Mouse (Mus musculus) layer of hippocampus, adult 8-10 months (tissue): ENCODE results near the gene B4galt4. TPM values are rescaled to one million over a fixed set of nuclear protein-coding genes. Genes with fewer than 3 reads are reported as not detected.
A peak's percentile ranks its signal among the peaks of the same experiment; 100 is the strongest.

Source experiments
- DNase-seq, 2 experiments: peaks; one replicate each; pipeline ENCODE4 v3.0.0; 2022; ENCODE audit warnings: low spot score in 2 of 2
- total RNA-seq, 4 experiments: library from RNA; stranded (reverse); gene quantifications; 2 replicates each; pipeline ENCODE4 v1.2.4; 2022

B4galt4 gene
- total RNA-seq, 4 experiments from 2014 or later, result 31.4 to 39.8 (median 34.5) TPM

DNA sequence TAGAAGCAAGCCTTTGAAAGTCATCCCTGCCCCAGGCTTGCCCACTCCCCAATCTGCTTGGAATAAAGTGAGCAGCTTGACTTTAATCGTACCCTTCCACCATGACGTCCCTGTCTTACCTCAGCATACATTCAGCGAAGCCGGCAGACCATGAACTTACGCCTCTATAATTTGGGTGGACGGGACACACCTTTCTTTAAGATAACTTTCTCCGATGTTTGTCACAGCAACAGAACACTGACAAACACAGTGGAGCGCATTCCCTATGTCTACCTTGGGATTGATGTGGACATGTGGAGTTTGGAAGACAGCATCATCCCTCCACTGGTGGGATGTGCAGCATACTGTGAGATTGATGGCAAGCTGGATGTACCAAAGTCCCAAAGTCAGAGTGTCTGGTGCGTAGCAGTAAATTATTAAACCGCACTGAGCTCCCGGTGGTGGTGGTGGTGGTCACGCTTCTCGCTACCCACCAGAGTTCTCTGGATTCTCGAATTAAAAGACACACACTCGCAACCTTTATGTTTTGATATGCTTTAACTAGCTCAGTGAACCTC lies 13.4 kb upstream of the B4galt4 start:
- no peak for DNase-seq

DNA sequence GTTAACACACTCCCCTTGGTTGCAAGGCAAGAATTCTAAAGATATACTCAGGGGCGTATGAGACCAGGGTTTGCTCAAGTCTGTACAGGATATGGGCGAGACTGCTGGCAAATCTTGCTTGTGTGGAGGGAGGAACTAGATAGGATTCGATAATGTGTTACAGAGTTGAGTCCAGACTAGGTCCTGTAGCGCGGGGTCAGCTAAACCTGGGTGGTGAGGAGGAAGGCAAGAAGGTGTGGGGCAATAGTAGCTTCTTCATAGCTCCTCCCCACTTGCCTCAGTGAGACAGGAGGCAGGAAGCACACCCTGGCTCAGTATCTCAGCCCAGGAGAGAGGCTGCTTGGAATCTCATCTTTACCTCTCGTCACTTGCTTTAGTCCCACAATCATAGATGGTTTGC lies 12.9 kb upstream of the B4galt4 start:
- no peak for DNase-seq

DNA sequence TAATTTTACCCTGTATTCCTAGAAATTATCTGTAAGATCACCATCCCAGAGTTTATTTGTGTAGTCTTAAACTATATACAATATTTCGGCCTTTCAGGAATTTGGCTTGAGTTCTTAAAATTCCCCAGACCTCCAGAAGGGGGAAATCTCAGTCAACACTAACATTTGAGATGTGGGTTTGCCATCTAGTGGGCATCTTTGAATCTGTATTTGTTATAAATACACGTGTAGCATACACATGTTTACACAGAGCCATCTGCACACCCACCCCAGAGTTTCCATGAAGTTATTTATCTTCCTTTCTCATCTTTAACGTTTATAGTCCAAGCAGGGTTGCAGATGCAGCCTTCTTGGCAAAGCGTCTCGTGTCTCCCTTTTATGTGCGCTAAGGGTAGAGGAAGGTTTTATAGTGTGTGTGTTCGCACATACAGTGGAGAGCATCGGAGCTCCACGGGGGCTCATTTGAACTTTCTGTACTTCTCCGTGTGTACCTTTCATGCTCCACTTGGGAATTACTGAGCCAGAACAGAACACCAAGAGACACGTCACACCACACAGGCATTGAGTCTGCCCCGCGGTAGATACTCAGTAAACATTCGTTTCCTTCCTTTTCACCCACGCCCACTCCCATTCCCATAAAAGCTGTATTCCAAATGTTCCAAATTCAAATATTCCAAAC lies 12.3 kb upstream of the B4galt4 start:
- DNase-seq, result no peak

DNA sequence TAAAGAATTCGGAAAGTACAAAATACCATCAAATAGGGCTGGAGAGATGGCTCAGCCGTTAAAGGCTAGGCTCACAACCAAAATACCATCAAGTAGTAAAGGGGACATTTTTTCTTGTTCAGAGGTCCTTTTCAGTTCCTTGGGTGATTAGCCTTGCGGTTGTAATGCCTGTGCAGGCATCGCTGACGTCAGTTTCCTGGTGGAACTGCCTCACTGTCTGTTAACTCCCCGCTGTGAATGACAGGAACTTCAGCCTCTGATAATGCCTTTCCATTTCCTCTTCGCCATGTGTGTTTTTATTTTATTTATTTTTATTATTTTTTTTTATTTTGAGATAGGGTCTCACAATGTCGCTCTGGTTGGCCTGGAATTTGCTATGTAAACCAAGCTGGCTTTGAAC lies 11.1 kb upstream of the B4galt4 start:
- DNase-seq, result no peak

DNA sequence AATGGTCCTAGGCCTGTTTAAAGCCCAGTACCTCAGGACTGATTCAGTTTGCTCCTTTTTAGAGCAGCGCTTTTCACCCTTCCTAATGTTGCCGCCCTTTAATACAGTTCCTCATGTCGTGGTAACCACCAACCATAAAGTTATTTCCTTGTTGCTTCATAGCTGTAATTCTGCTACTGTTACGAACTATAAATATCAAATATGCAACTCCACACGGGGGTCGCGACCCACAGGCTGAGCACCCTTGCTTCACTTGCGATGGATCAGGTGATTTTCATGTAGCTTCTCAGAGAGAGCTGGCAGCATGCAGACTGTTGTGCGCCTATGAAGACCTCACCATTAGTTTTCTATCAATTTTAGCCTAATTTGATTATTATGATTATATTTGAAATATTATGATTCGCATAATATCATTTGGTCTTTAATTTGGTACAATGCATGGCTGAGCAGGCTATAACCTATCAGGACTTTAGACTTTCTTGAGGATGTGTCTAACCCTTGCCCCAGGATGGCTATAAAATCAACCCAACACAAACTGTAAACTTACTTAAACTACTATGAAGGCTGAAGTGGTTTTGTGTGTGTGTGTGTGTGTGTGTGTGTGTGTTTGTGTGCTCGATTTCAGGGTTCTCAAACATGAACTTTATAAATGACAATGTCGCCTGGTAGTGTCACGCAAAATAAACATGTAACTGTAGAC lies 710 bp upstream of the B4galt4 start:
- DNase-seq, result no peak

DNA sequence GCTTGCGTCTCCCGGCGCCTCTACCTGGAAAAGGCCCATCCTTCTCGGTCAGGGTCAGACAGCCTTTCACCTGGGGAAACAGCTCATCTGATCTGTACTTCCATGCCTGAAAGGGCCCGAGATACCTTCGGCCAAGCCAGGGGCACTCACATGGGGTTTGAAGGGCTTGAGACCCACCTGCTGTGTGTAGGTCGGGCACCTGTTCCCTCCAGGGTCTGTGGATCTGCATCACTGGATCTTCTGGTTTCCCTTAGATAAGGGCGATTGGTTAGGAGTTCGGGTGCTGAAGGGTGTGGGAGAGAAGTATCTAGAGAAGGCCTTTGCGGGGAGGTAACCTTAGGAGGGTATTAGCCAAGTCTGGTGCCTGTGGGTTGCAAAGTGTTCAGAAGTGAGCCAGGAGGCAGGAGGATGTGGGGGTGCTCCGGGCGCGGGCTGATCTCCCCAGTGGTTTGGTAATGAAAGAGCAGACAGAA lies 631 bp downstream of the B4galt4 start:
- no peak for DNase-seq

DNA sequence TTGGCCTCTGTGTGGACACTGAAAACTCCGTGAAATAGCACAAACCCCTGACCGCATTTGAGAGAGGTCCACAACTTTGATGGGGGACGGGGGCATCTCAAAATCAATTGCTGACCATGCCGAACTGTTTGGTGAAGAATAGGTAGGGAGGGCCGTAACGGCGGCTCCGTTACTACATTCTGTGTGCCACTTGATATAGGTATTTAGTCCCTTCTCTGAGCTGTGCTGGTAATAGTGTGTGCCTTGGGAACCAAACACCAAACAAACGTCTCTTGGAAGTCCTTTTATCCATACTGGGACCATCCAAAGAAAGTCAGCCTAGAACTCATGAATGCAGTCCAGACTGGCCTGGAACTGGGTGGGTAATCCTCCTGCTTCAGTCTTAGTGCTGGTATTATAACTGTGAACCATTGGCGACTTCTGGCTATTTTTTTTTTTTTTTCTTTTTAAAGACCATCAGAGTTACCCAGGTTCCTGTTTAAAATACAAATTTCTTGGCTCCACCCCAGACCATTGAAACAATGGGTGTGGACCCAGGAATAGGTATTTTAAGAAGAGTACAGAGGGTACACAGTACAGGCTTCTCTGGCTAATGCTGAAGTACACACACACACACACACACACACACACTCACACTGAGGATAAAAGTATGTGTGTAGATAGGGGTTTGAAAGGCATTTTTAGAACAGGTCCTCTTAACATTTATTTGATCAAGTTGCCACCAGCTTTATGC lies 2.0 kb downstream of the B4galt4 start:
- no peak for DNase-seq

DNA sequence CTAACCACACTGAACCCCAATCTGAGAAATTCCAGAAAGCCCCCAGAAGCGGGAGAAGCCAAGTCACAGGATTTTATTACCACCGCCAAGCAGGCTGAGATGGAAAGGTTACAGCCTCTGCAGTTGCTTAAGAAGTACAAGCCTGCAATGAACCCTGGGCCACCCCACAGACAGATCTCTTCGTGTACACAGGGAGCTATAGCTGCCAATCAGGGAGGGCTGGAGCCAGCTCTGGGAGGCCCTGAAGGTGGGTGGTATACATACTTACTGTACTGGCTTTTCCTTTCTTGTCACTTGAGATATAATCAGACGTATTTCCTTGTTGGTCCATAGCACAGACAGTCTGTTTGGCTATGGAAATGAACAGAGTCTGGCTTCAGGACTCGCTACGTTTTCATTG lies 8.7 kb downstream of the B4galt4 start:
- no peak for DNase-seq

DNA sequence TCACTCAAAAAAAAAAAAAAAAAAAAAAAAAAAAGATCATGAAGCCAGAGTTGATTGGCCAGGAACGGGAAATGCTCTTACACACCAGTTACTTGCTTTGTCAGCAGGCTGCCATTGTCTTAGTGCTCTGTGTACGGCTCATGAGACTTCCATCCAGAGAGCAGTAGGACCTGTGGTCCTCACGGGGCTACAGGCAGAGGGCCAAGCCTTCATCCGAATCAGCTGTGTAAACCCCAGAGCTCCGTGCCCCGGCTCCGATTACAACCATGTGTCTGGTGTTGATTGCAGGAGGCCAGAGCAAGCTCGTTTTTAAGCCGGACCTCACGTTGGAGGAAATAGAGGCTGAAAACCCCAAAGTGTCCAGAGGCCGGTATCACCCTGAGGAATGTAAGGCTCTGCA lies 11.6 kb downstream of the B4galt4 start:
- DNase-seq, result no peak

DNA sequence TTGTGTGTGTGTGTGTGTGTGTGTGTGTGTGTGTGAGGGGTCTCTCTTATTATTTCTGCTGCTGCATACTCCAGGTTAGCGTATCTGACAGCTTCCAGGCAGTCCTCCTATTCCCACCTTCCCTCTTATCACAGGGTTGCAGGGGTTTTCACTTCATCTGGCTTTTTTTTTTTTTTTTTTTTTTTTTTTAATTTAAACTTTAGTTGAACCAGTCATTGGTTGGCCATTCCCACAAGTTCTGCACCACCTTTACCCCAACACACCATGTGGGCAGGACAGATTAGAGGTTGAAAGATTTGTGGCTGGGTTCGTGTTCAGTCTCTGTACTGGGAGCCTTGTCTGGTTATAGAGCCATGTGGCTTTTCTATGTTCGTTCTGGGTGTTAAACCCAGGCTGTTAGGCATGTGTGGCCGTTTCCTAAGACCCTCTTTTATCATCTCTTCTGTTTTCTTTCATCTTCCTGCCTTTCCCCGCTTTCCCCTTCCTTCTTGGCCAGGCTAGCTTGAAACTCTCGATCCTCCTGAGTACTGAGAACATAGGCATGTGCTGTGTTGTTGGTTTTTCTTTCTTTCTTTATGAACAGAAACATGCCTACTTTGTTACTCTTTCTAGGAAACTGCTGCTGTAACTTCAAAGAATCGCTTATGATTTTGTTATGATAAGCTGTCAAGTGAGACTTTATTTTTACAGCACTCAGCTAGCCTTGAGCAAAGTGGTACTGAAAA lies 13.6 kb downstream of the B4galt4 start:
- no peak for DNase-seq

DNA sequence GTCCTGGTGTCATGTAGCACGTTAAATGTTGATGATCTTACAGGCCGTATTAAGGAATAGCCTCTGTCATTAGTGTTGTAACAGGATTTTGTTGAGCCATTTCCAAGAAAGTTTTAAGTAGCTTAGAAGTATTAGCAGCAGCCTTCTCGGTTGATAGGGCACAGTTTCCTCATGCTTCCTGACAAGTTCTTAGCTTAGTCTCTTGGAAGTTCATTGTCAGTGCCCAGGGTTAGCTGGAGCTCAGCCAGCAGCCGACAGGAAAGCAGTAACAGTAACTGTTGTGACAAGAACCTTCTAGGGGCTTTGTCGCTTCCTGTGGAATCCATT lies 14.1 kb downstream of the B4galt4 start:
- no peak for DNase-seq

DNA sequence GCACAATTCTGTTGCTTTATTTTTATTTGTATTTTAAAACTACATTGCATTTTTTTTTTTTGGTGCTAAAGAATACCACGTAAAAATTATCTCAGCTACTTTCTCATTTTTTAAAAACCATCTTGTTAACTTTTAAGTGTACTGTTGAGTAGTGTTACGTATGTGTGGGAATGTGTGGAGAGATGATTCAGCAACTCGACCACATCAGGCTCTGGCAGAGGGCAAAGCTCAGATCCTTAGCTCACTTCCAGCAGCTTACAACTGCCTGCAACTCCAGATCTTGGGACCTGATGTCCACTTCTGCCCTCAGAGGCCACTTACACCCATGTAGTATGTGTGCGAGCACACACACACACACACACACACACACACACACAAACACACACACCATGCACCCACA lies 14.5 kb downstream of the B4galt4 start:
- no peak for DNase-seq

DNA sequence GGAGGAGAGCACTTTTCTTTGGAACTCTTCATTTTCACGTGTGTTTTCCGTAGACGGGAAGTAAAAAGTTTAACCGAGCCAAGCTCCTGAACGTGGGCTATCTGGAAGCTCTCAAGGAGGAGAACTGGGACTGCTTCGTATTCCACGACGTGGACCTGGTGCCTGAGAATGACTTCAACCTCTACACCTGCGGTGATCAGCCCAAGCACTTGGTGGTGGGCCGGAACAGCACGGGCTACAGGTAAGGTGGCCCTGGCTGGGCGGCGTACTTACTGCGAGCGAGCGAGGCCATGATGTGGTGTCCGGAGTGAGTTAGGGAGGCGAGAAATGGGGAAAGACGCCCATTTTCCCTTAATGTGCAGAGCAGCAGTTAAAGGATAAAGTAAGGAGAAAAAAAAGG lies 15.6 kb downstream of the B4galt4 start:
- DNase-seq, result no peak

DNA sequence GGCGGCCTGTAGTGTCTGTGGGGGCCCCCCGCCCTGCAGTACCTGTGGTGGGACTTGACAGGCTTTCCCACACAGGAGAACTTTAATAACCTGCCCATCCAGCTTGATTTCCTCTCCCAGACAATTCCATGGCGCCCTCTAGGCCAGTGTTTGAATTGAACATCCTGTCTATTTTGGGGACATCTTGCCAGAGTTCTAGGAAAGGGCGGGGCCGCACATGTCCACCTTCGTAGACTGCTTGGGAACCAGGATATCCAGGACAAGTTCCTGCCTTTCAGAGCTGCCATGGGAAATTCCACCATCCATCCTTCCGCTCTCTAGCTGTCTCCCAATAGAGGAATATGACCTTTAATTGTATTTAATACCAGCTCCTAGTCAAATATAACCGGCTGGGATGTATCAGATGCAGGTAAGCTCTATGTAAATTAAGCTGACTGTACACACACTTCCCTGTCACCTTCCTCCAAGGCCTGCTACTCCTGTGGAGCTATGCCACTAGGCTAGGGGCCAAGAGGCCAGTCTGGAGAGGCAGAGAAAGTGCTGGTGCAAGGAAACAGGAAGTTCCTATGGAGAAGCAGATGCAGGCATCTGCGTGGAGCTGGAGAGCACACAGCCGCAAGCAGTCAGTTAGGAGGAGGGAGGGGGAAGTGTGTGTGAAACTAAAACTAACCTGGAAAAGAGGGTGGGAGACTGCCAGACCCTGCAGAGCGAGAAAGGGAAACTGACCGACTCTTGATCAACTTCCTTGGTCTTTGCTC lies 16.2 kb downstream of the B4galt4 start:
- no peak for DNase-seq

DNA sequence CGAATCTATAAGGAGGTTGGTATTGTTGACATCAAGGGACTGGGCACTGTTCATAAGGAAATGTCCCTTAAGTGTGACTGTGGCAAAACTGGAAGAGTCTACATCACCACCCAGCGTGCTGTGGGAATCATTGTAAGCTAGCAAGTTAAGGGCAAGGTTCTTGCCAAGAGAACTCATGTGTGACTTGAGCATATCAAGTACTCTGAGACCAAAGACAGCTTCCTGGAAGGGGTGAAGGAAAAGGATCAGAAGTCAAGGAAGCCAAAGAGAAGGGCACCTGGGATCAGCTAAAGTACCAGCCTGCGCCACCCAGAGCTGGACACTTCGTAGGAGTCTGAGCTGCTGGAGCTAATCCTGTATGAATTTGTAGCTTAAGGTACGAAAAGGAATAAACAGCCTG lies 18.2 kb downstream of the B4galt4 start:
- no peak for DNase-seq

DNA sequence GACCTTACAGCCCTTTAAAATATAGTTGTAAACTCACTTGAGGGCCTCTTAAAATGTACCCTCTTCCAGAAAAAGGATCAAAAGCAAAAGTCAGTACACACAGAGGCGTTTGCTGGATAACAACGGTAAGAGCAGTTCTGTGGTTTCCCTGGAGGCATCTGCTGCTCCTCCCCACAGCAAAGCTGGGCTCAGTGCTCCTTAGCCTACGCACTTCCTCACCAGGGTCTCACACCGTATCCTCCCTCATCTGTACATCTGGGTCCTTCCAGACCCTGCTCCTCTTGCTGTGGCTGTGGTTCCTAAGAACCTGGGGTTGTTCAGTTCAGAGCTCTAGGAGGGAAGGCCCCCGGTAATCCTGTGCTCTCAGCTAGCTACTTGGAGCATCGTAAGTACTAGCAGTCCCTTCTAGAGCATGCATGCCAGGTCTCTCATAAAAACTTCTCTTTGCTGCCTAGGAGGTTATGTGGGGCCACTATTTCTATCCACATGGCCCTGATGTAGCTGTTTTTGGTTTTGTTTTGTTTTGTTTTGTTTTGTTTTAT lies 18.8 kb downstream of the B4galt4 start:
- DNase-seq, result no peak

DNA sequence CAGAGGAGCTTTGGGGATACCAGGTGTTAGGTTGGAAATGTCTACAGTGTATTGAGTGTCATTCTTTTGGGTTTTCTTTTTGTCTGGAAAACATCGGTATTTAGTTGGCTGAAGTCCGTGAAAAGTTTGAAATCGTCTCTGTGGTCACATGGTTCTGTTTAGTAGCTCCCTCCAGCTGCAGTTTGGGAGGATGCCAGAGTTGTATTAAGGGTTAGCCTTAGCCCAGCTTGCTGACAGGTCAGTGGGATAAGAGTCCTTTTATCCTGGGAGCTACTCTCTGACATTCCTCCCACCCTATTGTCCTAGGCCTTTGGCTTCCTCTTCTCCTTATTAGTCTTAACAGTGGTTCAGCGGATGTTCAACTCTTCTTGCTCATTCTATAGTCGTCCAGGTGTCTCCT lies 19.9 kb downstream of the B4galt4 start:
- no peak for DNase-seq

DNA sequence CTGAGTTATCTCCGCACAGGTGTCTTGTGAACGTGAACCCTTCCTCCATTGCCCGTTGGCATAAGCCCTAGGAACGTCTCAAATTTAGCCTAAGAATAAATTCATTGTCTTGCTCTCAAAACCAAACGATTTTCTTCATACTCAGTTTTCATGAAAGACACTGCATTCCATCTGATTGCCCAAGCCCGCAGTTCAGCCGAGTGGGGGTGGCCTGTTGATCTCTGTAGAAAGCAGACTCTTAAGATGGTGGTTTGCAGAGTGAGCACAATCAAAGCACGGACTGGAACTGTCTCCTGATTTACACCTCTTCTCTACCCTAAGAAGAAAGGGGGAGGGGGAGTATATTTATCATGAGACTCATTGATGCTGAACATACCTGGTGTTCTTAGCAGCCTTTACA lies 20.3 kb downstream of the B4galt4 start:
- no peak for DNase-seq

DNA sequence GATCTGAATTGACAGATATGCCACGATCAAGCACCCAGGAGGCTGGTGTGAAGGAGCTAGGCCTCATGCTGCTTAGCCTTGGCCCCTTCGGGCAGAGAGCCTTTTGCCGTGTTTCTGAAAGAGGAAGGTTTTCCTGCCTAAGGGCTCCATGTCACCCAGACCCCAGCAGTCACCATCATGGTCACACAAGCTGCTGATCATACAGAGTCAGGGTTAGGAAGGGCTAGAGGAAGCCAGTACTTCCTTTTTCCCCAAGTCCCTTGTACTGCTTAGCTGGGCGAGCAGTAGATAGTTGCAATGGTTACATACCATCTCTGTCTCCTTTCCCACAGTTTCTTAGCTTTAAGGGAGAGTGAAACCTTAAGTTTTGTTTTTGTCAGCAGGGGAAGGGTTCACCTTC lies 21.4 kb downstream of the B4galt4 start:
- DNase-seq, result no peak

DNA sequence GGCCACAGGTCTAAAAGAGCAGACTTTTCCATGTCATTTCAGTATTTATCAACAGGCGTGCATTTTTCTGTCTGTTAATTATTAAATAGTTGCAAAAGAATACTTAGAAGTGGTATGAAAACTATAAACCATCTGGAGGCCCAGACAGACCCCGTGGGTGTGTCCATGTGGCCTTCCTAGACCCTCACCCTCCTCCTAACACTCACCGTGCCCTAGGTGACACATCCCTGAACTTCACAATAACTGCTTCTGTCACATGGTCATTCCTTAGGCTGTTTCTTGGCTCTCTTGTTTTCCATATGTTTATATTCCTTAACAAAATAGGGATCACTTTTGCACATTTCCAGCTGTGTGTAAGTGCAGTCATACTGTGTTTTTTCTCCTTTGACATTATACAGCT lies 24.6 kb downstream of the B4galt4 start:
- no peak for DNase-seq

DNA sequence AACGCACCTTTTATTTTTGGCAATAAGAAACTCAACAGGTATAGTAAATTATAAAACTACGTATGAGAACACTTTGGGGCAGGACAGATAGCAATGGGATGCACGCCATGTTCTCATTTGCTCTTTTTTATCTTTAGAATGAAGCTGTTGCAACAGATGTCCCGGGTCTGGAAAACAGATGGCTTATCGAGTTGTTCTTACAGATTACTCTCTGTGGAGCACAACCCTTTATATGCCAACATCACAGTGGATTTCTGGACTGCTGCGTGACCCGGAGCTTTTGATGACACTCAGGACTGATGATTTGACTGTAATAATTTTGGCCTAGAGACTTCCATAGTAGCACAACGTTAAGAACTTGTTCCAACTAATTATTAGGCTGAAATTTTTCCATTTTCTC lies 25.7 kb downstream of the B4galt4 start:
- DNase-seq, result peak; percentile 75 to 85
